Mouse (Mus musculus) lung, embryonic 16.5 days (tissue): ENCODE data around the gene Arpp19. TPM values are rescaled to one million over a fixed set of nuclear protein-coding genes. Genes with fewer than 3 reads are reported as not detected.

Source experiments
- polyA plus RNA-seq: library from polyadenylated mRNA; unstranded; fragments of >200 nt; fragmentation: Nextera tagmentation; extraction: Ambion mirVana; gene quantifications from 2 replicates; pipeline ENCODE4 v1.2.1, GENCODE M21; 2015

The Arpp19 gene
- polyA plus RNA-seq, 1 experiment from 2014 or later = 306 TPM

Other genes starting within 250 kb of the Arpp19 start
- gene Onecut1, start 175.7 kb upstream of the Arpp19 start, polyA plus RNA-seq = 0.05 TPM in 1 of 2 replicates, not detected in the other
- 11.5 and 12.1 TPM in 2 replicates for gene Fam214a, start 84.7 kb upstream of the Arpp19 start, polyA plus RNA-seq
- gene Myo5a, start 33.4 kb downstream of the Arpp19 start, polyA plus RNA-seq = 7.1 and 8.6 TPM in 2 replicates
- 38.3 and 40.1 TPM in 2 replicates for gene Myo5c, start 194.4 kb downstream of the Arpp19 start, polyA plus RNA-seq